Mouse (Mus musculus) gastrocnemius, adult 18-20 months (tissue): ENCODE results near the gene Phpt1. TPM values are rescaled to one million over a fixed set of nuclear protein-coding genes. Genes with fewer than 3 reads are reported as not detected.
"Not testable (repeated sequence)": the region's sequence is repeated elsewhere in the genome, so short reads cannot be mapped to it uniquely, and the experiment has no call there.

Source experiments
- DNase-seq: peaks from one replicate; pipeline ENCODE4 v3.0.0; 2021; ENCODE audit warnings: low spot score
- total RNA-seq, 2 experiments: library from RNA; stranded (reverse); gene quantifications; 2 replicates each; pipeline ENCODE4 v1.2.3; 2021

Gene Phpt1
- total RNA-seq, 2 experiments from 2014 or later: 54.6 to 57.5 TPM

DNA sequence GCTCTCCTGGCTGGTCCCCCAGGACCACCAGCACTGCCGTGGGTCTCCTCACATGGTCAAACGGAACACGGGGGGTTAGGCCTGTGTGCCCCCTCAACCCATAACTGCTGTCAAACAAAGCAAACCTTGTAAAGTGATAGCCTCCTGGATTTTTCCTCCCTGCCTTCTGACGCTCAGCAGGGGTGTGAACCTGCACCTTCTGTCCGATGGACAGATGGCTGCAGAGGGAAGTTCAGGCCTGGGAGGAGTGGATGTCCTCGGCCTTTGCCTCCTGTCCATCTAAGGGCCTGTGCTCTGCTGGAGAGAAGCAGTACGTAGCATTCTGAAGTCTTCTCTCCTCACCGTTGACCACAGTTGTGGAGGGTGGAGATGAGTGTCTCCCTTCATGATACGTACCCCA, 13.1 kb downstream of the Phpt1 start:
- DNase-seq: no peak

DNA sequence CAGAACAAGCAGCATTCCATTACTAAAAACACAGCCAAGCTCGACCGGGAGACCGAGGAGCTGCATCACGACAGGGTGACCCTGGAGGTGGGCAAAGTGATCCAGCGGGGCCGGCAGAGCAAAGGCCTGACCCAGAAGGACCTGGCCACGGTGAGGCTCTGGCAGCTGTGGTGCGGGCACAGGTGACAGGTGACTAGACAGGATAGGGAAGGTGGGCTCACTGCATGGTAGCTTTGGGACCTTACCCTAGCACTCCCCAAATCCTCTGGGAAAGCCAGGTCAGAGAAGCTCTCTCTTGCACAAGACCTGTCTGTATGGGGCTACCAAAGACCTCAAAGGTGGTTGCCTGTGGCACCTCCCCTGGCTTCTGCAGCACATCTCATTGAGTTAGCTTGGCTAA, 14.5 kb downstream of the Phpt1 start:
- no peak for DNase-seq

- DNase-seq: no peak
Observed at GRCm38 (mm10) chr2:25558774-25559173, 16.2 kb downstream of the Phpt1 start.

DNA sequence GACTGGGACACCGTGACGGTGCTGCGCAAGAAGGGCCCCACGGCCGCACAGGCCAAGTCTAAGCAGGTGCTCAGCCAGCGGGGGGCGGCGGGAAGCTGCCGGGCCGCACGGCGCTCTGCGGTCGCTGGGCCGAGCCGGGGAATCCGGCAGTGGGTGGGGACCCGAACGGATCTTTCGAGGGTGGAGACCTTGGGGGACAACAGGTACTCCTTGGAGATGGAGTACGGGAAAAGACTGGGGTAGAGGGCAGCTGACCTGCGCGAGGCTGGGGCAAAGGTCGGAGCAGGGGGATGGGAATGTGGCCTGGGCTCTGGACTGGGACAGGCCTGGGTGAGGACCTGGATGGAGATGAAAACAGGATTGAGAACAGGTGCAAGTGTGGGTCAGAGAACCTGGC, 17.1 kb downstream of the Phpt1 start:
- DNase-seq: no peak

- peak; percentile 96 for DNase-seq
Observed at GRCm38 (mm10) chr2:25557221-25557963, 17.6 kb downstream of the Phpt1 start, which contains the start of gene Edf1. TSS of gene Edf1 (plus strand) at chr2:25557847.

- no peak for DNase-seq
Observed at GRCm38 (mm10) chr2:25556296-25556695, 18.7 kb downstream of the Phpt1 start.

GRCm38 (mm10) chr2:25555479-25555878, 19.5 kb downstream of the Phpt1 start:
- DNase-seq: not testable (repeated sequence)

DNA sequence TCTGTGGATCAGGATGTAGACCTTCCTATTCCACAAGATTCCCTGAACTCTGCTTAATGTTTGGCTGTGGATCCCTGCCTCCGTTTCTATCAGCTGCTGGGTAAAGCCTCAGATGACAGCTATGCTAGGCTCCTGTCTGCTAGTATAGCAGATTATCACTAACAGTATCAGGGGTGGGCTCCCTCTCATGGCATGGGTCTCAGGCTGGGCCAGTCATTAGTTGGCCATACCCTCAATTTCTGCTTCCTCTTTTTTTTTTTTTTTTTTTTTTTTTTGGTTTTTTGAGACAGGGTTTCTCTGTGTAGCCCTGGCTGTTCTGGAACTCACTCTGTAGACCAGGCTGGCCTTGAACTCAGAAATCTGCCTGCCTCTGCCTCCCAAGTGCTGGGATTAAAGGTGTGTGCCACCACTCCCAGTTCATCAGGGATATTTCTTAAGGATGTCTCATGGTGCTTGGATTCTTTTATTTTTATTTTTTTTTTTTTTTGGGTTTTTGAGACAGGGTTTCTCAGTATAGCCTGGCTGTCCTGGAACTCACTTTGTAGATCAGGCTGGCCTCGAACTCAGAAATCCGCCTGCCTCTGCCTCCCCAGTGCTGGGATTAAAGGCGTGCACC, 21.7 kb downstream of the Phpt1 start:
- DNase-seq: not testable (repeated sequence)

DNA sequence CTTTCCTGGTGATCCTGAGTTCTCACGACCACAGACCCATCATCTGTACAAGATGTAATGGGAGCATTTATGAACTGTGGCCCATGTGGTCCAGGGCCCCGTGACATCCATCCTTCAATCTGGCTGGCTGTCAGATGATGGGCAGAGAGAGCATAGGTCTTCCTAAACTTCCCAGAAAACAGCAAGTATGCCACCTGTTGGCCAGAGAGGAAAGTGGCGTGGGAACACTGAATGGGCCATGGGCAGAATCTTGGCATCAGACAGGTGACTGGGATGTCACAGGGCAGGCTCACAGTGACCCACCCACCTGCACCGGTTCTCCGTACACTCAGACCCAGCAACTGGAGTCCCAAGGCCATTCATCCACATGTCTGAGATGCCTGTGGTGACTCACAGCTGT, 23.8 kb downstream of the Phpt1 start:
- DNase-seq: peak; percentile 70

GRCm38 (mm10) chr2:25549021-25549991, 25.7 kb downstream of the Phpt1 start:
- peak; percentile 57 for DNase-seq

DNA sequence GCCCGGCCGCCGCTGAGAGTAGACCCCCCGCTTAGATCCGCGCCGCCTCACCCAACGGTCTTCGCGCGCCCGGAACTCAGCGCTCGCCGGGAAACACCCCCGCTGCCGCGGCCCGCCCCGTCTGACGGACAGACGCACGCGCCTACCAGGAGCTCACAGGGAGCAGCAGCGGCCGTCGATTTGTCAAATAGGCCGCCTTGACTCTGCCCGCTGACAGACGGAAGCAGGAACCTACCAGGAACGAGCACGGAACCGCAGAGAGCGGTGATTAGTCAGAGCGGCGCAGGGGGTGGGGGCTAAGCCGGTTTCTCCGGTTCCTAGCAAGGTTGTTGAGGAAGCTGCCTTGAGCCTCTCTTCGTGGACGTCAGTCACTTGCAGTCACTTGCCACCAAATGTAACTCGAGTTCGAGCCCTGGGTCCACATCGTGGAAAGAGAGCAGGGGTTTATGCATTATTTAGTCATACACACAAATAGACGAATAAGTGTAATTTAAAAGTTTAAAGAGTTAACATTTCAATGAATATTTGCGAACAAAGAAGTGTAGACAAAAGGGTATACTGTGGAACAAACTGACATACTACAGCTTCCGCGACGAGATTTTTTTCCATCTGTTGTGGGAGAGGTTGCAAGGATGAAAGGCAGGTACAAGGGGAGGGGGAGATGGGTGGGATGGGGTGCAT, 28.1 kb downstream of the Phpt1 start, which contains the start of gene Traf2:
Gene Traf2, minus strand, starts transcription at position 130 of the 681 bp plus-strand sequence.
- DNase-seq: peak; percentile 99

DNA sequence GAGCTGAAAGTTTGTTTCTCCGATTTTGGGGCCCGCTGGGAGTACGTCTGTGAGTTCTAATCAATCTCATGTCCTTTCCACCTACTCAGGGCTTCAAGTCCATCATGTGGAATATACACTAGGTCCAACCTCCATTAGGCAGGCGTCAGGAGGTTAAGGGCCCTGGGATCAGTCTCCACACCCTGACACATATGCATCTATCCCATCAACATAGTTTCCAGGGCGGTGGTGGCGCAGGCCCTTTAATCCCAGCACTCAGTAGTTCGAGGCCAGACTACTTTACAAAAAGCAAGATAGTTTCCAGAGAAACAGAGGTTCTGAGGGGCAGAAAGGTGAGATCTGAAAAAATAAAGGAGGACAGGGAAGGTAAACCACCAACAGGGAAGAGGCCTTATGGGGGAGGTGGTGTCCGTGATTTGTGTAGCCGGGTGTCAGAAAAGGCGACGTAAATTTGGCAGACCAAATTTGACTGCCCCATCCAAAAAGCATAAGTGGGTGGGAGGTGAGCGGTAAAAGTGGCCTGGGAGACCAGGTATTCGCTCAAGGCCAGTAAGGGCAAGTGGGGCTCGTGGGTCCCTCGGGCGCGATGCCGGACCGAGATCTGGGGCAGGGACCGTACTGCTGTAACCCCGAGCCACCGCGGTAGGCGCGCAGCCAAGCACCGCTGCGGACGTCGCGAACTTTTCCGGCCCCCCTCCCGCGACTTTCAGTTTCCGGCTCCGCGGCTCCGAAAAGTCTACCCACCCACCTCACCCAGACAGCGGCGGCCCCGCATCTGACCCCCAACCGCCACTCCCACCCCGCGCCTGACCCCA, 28.8 kb downstream of the Phpt1 start:
- peak; percentile 78 for DNase-seq

- no peak for DNase-seq
Observed at GRCm38 (mm10) chr2:25541644-25542367, 33.2 kb downstream of the Phpt1 start.

DNA sequence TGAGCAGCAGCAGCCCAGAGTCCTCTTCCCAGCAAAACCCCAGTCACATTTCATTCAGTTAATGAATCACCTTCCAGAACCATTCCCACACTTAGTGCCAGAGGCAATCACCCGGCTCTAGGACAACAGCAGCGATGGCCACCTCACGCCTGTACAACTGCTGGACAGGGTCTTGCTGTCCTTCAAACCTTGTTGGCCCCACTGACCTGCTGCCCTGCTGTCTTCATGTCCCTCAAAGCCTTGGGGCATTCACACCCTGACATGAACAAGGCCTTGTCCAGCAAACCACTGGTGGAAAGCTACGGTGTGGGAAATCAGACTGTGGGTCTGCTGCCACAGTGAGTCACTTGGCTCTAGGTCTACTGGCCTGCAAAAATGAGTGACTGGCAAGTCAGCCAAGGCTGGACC, 34.5 kb downstream of the Phpt1 start:
- no peak for DNase-seq

GRCm38 (mm10) chr2:25536531-25536930, 38.5 kb downstream of the Phpt1 start:
- peak; percentile 39 for DNase-seq

GRCm38 (mm10) chr2:25534866-25535182, 40.2 kb downstream of the Phpt1 start:
- DNase-seq: no peak

GRCm38 (mm10) chr2:25534178-25534865, 40.7 kb downstream of the Phpt1 start:
- DNase-seq: peak; percentile 93

DNA sequence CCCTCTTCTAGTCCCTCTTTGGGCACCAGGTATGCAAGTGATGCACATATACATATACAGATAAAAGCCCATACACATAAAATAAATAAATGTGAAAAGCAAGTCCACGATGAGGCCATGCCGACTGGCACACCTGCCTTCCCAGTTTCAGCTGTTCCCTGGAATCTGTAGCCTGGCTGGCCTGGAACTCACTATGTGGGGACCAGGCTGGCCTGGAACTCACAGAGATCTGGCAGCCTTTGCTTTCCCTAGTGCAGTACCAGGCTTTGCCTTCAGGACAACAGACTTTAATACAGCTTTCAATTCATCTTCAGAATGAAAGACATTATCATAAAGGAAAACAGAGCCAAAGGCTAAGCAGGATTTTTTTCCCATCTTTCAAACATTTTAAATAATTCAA, 41.3 kb downstream of the Phpt1 start:
- no peak for DNase-seq
